Mouse (Mus musculus) hindbrain, embryonic 16.5 days (tissue): ENCODE results near the gene Lgr4. TPM values are rescaled to one million over a fixed set of nuclear protein-coding genes. Genes with fewer than 3 reads are reported as not detected.

ENCODE experiments used
- ATAC-seq: fragments of 200-750 bp; cut with Nextera tagmentation; 2 replicates; pipeline ENCODE4 v1.8.0; 2017; ENCODE audit warnings: moderate TSS enrichment, moderate library complexity
- H3K27ac ChIP-seq: fragments of 300-500 bp; sonication (generic); 2 replicates; pipeline ENCODE4 v1.5.1; 2014; ENCODE audit warnings: low read depth, mild to moderate bottlenecking, control low read depth, low read length, moderate library complexity
- H3K27me3 ChIP-seq: fragments of 300-500 bp; sonication (generic); replicated peaks from 2 replicates; pipeline ENCODE4 v1.6.1; 2014; ENCODE audit warnings: low read length; ENCODE audit not compliant: control insufficient read depth, insufficient read depth
- H3K36me3 ChIP-seq: fragments of 300-500 bp; sonication (generic); 2 replicates; pipeline ENCODE4 v1.6.1; 2014; ENCODE audit warnings: mild to moderate bottlenecking, low read length, moderate library complexity, mixed read lengths; ENCODE audit not compliant: control insufficient read depth, insufficient read depth
- H3K4me1 ChIP-seq: fragments of 300-500 bp; sonication (generic); 2 replicates; pipeline ENCODE4 v1.6.1; 2014; ENCODE audit warnings: low read depth, low read length; ENCODE audit not compliant: control insufficient read depth, insufficient read depth
- H3K4me2 ChIP-seq: fragments of 300-500 bp; sonication (generic); 2 replicates; pipeline ENCODE4 v1.6.1; 2014; ENCODE audit warnings: mild to moderate bottlenecking, low read length, control low read depth, moderate library complexity
- H3K4me3 ChIP-seq: fragments of 300-500 bp; sonication (generic); 2 replicates; pipeline ENCODE4 v1.5.1; 2014; ENCODE audit warnings: mild to moderate bottlenecking, low read length, control low read depth, moderate library complexity
- H3K9ac ChIP-seq: fragments of 300-500 bp; sonication (generic); 2 replicates; pipeline ENCODE4 v1.6.1; 2014; ENCODE audit warnings: low read depth, mild to moderate bottlenecking, control low read depth, low read length, moderate library complexity
- H3K9me3 ChIP-seq: fragments of 300-500 bp; sonication (generic); 2 replicates; pipeline ENCODE4 v1.6.1; 2014; ENCODE audit warnings: mild to moderate bottlenecking, low read length, moderate library complexity; ENCODE audit not compliant: control insufficient read depth
- WGBS: fragments of 180-500 bp; shearing (Covaris S2); extraction: QIAGEN DNeasy Blood & Tissue Kit; methylation state at CpG from one replicate; pipeline ENCODE4 v1.1.7; 2014; 5-methylcytosine and 5-hydroxymethylcytosine counted together
- polyA plus RNA-seq: library from polyadenylated mRNA; unstranded; fragments of >200 nt; fragmentation: Nextera tagmentation; extraction: Ambion mirVana; gene quantifications from 2 replicates; pipeline ENCODE4 v1.2.1, GENCODE M21; 2015

Gene Lgr4
- polyA plus RNA-seq, 1 experiment from 2014 or later, result 7.0 TPM

DNA sequence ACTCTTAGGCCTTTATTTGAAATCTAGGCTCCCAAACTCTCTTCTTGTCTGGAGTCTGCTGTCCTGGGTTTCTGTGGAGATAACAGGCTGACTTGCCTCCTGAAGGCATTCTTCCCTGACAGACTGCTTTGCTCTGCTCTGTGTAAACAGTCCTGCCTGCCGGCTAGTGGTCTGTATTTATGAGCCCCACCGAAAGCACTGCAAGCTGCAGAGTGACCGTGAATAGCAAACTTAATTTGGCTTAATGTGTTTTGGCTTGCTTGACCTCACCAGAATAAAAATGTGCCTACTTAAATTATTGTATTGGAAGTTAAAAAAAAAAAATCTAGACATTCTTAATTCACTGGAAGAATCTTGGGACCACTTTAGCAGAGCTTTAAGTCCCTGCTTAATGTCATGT lies 71.7 kb downstream of the Lgr4 start:
- Histone ChIP-seq H3K9ac (no peak overlapping the region), H3K36me3 (no peaks in the 10 kb centered on the region), H3K27me3 (no peaks in the 10 kb centered on the region), H3K4me1 (peaks cover 4% of the 10 kb centered on the region; the same call in 1 of the 2 replicates), H3K4me3 (no peak overlapping the region), H3K4me2 (no peak overlapping the region), H3K27ac (peak overlapping the region; percentile 23; the same call in 1 of the 2 replicates), H3K9me3 (no peaks in the 10 kb centered on the region)
- 8% methylated on average over 3 of the region's 3 CpGs for WGBS
- peak; percentile 62; the same call in 1 of the 2 replicates for ATAC-seq

DNA sequence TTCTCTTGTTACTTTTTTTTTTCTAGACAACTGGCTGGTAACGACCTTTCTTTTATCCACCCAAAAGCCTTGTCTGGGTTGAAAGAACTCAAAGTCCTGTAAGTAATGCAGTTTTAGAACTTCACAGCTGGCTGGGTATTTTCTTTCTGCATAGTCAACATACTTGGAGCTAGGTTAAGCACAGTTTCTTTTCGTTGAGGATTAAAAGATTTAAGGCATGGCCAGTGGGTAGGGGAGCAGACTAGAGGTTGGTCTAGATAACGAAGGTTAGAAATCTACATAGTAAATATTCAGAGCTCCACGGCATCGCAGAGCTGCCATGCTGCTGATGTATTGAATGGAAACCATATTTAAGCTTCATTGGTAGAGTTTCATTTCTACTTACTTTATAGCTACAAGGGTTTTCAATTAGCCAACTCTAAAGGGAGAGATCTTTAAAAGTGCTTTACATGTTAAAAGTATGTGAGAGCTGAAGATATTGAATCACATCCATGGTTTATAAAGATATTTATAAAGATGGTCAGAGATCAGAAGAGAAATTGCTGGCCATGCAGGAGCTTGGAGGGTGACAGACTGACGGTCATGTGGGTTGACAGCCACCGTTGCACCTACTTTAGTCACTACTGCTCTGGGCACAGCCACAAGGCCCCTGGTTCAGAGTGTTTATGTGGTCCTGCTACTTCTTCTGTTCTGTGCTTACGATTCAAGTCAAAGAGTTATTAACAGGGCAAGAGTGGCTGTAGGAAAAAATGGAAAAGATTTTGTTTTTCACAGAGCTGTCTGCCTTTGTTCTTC lies 72.4 kb downstream of the Lgr4 start:
- no peak for ATAC-seq
- no peak overlapping the region for H3K4me2 ChIP-seq
- no peaks in the 10 kb centered on the region for H3K9me3 ChIP-seq
- no peaks in the 10 kb centered on the region for H3K27me3 ChIP-seq
- no peaks in the 10 kb centered on the region for H3K36me3 ChIP-seq
- no peak overlapping the region for H3K4me3 ChIP-seq
- 32% methylated on average over 8 of the region's 8 CpGs for WGBS
- H3K9ac ChIP-seq, result no peak overlapping the region
- no peak overlapping the region for H3K27ac ChIP-seq
- H3K4me1 ChIP-seq, result peaks cover 4% of the 10 kb centered on the region; the same call in 1 of the 2 replicates

DNA sequence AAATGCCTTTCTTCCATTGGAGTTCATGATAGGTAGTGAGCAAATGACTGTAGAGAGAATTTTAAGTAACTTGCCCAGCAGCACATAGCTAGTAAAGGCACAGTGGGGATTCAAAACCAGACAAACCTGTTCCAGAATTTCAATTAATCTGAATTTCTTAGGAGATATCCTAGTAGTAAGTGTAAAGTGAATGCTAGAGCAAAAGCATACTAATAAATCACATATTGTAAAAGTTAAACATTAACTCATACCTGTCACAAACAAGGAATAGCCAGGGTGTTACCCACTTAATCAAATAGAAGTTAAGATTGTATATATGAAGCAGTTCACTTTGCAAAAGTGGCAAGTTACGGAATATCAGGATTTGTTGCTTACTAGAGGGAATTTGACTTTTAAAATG lies 74.3 kb downstream of the Lgr4 start:
- Histone ChIP-seq H3K27me3 (no peaks in the 10 kb centered on the region), H3K4me1 (peaks cover 7% of the 10 kb centered on the region; the same call in 1 of the 2 replicates), H3K9ac (no peak overlapping the region), H3K4me3 (no peak overlapping the region), H3K4me2 (no peak overlapping the region), H3K27ac (no peak overlapping the region), H3K9me3 (no peaks in the 10 kb centered on the region), H3K36me3 (no peaks in the 10 kb centered on the region)
- no peak for ATAC-seq
- 90% methylated on average over 1 of the region's 1 CpGs for WGBS

- no peak for ATAC-seq
- Histone ChIP-seq H3K9me3 (no peaks in the 10 kb centered on the region), H3K9ac (no peak overlapping the region), H3K4me1 (peaks cover 7% of the 10 kb centered on the region; the same call in 1 of the 2 replicates), H3K27me3 (no peaks in the 10 kb centered on the region), H3K36me3 (no peaks in the 10 kb centered on the region), H3K27ac (no peak overlapping the region), H3K4me3 (no peak overlapping the region), H3K4me2 (no peak overlapping the region)
- 49% methylated on average over 11 of the region's 11 CpGs for WGBS
These were observed 75.1 kb downstream of the Lgr4 start for GRCm38 (mm10) chr2:109992448-109993073.

DNA sequence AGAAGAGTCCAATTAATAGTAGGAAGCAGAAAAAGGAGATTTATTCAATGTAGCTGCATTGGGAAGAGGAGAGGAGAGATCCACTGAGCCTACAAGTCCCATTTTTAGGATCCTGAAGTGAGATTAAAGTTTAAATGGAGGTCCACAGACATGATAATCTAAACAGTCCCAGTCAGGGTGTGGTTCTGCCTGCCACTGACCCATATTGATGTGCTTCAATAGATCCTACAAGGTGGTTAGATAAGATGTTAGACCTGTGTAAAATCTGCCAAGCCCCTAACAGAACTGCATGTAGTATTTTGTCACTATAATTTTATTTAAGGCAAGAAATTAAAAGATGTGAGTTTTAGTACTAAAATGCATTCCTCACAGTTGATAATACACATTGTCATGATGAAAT lies 76.0 kb downstream of the Lgr4 start:
- no peak overlapping the region for H3K4me2 ChIP-seq
- ATAC-seq, result no peak

DNA sequence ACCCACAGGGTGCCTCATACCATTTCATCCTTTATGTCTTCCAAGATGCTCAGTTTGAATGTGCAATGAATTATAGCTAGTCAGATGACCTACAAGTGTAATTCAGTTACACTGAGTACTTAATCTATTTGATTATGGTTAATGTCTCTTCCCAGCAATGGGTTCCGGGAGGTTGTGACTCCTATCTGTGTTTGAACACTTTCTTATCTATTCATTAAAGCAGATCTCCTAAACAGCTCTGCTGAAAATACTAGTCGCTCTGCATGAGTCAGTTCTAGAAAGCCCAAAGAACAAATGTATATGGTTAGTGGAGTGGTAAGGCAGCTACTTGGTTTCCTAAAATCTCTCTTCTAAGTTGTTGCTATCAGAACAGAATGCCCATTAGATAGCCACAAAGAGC lies 77.6 kb downstream of the Lgr4 start:
- H3K36me3 ChIP-seq, result no peaks in the 10 kb centered on the region; the same call in 1 of the 2 replicates
- no peak overlapping the region for H3K4me3 ChIP-seq
- WGBS, result 68% methylated on average over 2 of the region's 2 CpGs
- no peak overlapping the region for H3K9ac ChIP-seq
- no peak for ATAC-seq
- peaks cover 3% of the 10 kb centered on the region; the same call in 1 of the 2 replicates for H3K4me1 ChIP-seq
- no peak overlapping the region for H3K27ac ChIP-seq
- H3K9me3 ChIP-seq, result no peaks in the 10 kb centered on the region
- H3K27me3 ChIP-seq, result no peaks in the 10 kb centered on the region
- no peak overlapping the region for H3K4me2 ChIP-seq

More for the DNA sequence above, 76.0 kb downstream of the Lgr4 start:
- H3K36me3 ChIP-seq, result no peaks in the 10 kb centered on the region
- no peaks in the 10 kb centered on the region for H3K27me3 ChIP-seq
- H3K4me3 ChIP-seq, result no peak overlapping the region
- peaks cover 7% of the 10 kb centered on the region; the same call in 1 of the 2 replicates for H3K4me1 ChIP-seq
- no peaks in the 10 kb centered on the region for H3K9me3 ChIP-seq
- no peak overlapping the region for H3K9ac ChIP-seq
- no peak overlapping the region for H3K27ac ChIP-seq

DNA sequence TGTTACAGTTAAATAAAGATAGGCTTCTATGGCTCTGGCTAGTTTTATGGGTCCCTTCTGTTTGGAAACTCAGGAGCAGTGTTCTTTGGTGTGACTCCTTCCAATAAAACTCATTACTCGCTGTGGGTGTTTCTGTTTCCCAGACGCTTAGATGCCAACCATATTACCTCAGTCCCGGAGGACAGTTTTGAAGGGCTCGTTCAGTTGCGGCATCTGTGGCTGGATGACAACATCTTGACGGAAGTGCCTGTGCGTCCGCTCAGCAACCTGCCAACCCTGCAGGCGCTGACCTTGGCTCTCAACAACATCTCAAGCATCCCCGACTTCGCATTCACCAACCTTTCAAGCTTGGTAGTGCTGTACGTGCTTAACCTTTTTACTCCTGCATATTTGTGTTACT lies 79.0 kb downstream of the Lgr4 start:
- H3K27me3 ChIP-seq, result no peaks in the 10 kb centered on the region
- H3K4me2 ChIP-seq, result no peak overlapping the region
- H3K36me3 ChIP-seq, result no peaks in the 10 kb centered on the region; the same call in 1 of the 2 replicates
- no peak overlapping the region for H3K27ac ChIP-seq
- H3K4me3 ChIP-seq, result no peak overlapping the region
- WGBS, result 59% methylated on average over 12 of the region's 12 CpGs
- H3K9ac ChIP-seq, result no peak overlapping the region
- H3K9me3 ChIP-seq, result no peaks in the 10 kb centered on the region
- no peak for ATAC-seq
- peaks cover 3% of the 10 kb centered on the region; the same call in 1 of the 2 replicates for H3K4me1 ChIP-seq

DNA sequence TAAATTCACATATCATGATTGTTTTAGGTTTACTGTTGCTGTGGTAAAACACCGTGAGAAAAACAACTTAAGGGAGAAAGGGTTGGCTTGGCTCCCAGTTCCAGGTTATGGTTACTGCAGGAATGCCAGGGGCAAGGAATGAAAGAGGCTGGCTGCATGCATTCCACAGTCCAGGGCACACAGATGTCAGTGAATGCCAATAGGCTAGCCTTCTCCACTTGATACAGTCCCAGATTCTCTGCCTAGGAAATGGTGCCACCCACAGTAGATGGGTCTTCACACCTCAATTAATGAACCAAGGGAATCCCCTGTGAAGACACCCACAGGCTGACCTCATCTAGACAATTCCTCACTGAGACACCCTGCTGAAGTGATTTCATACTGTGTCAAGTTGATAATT lies 87.2 kb downstream of the Lgr4 start:
- Histone ChIP-seq H3K4me2 (no peak overlapping the region), H3K4me1 (no peaks in the 10 kb centered on the region), H3K36me3 (peaks cover 7% of the 10 kb centered on the region; the same call in 1 of the 2 replicates), H3K27me3 (no peaks in the 10 kb centered on the region), H3K4me3 (no peak overlapping the region), H3K27ac (no peak overlapping the region), H3K9me3 (no peaks in the 10 kb centered on the region), H3K9ac (no peak overlapping the region)
- ATAC-seq, result peak; percentile 52
- WGBS, result 49% methylated on average over 1 of the region's 1 CpGs

DNA sequence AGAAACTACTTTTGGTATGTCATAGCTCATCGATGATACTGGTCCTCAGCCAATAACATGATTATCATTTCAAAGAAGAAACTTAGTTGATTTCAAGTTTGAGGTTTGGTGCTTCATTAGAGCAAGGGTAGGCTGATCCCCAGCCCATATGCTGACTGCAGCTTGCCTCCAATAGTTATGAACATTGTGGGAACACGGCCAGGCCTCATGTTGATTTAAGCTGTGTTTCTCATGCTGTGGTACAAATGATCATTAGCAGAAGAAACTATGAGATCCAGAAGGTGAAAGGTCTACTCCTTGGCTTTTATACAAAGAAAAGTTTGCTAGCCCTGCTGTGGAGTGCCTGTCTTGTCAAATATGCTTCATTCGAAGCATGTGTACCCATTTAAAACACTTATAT lies 87.7 kb downstream of the Lgr4 start:
- Histone ChIP-seq H3K4me3 (no peak overlapping the region), H3K9ac (no peak overlapping the region), H3K4me1 (no peaks in the 10 kb centered on the region), H3K4me2 (no peak overlapping the region), H3K27me3 (no peaks in the 10 kb centered on the region), H3K36me3 (peaks cover 7% of the 10 kb centered on the region; the same call in 1 of the 2 replicates), H3K27ac (no peak overlapping the region), H3K9me3 (no peaks in the 10 kb centered on the region)
- WGBS, result 67% methylated on average over 3 of the region's 3 CpGs
- peak; percentile 65 for ATAC-seq
